Mouse (Mus musculus): Measurements from ENCODE around the gene Esp23.
"Not testable (repeated sequence)": the region's sequence is repeated elsewhere in the genome, so short reads cannot be mapped to it uniquely, and the experiment has no call there.

DNA sequence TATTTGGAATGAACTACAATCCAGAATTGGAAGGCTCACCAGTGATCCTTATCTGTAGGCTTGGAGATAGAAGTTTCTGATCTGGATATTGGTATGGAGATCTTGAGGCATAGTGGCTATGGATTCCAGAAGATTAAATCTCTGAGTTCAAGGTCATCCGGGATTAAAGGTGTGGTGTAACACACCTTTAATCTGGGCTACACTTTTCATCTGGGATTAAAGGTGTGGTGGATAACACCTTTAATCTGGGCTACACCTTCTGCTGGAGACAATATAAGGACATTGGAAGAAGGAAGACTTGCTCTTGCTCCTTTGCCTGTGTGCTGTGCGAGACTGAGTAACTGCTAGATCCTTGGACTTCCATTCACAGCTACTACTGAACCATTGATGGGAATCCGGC lies 40.4 kb downstream of the Esp23 start, which contains the start of gene Esp24:
- not testable (repeated sequence) for TF ChIP-seq CTCF (IDR thresholded peaks at IDR 0.05; ENCODE audit: borderline replicate concordance, control insufficient read depth, extremely low read depth, insufficient read depth, low read length, poor library complexity); POLR2A (IDR thresholded peaks at IDR 0.05; ENCODE audit: control insufficient read depth, extremely low read depth, insufficient read depth, low read length, poor library complexity)

Measured in thymus, adult 2 months (tissue).